Mouse (Mus musculus): ENCODE measurements around the gene Tubb2a. TPM values are rescaled to one million over a fixed set of nuclear protein-coding genes. Genes with fewer than 3 reads are reported as not detected.
"Not testable (repeated sequence)": the region's sequence is repeated elsewhere in the genome, so short reads cannot be mapped to it uniquely, and the experiment has no call there.

Gene Tubb2a
- polyA plus RNA-seq, 2 experiments = 170 to 328 TPM

GRCm38 (mm10) chr13:34076561-34077491, 981 bp downstream of the Tubb2a start:
- Histone ChIP-seq H3K4me3 (replicated peaks; ENCODE audit: low read length) (peak overlapping the region; percentile 75), H3K9me3 (ENCODE audit: control insufficient read depth, low read length) (no peaks in the 10 kb centered on the region), H3K36me3 (ENCODE audit: control insufficient read depth, insufficient read depth, low read length) (peaks cover 12% of the 10 kb centered on the region; the same call in 1 of the 2 replicates), H3K4me2 (replicated peaks; ENCODE audit: low read depth, low read length, severe bottlenecking) (peak overlapping the region; percentile 79), H3K27ac (replicated peaks; ENCODE audit: low read depth, low read length) (no peak overlapping the region), H3K27me3 (ENCODE audit: control insufficient read depth, insufficient read depth, low read length) (no peaks in the 10 kb centered on the region), H3K4me1 (ENCODE audit: control insufficient read depth, insufficient read depth, low read length) (peaks cover 16% of the 10 kb centered on the region), H3K9ac (ENCODE audit: low read depth, low read length, severe bottlenecking) (peak overlapping the region; percentile 78)
- ATAC-seq (ENCODE audit: low FRiP score, low read depth) (peak; percentile 30; the same call in 1 of the 2 replicates), DNase-seq (ENCODE audit: low spot score) (no peak)
- WGBS = 51% methylated on average over 20 of the region's 20 CpGs
- TF ChIP-seq POLR2A (IDR thresholded peaks at IDR 0.05; ENCODE audit: borderline replicate concordance, extremely low read depth, insufficient read depth, insufficient read length) = no peak

GRCm38 (mm10) chr13:34075893-34076292, 1.9 kb downstream of the Tubb2a start:
- ATAC-seq (ENCODE audit: low FRiP score, low read depth); H3K27ac ChIP-seq (replicated peaks; ENCODE audit: low read depth, low read length); H3K27me3 ChIP-seq (ENCODE audit: control insufficient read depth, insufficient read depth, low read length); DNase-seq (ENCODE audit: low spot score); H3K4me2 ChIP-seq (replicated peaks; ENCODE audit: low read depth, low read length, severe bottlenecking); H3K4me3 ChIP-seq (replicated peaks; ENCODE audit: low read length); H3K9ac ChIP-seq (ENCODE audit: low read depth, low read length, severe bottlenecking); H3K9me3 ChIP-seq (ENCODE audit: control insufficient read depth, low read length): not testable (repeated sequence)
- Histone ChIP-seq H3K36me3 (ENCODE audit: control insufficient read depth, insufficient read depth, low read length) (peaks cover 12% of the 10 kb centered on the region; the same call in 1 of the 2 replicates), H3K4me1 (ENCODE audit: control insufficient read depth, insufficient read depth, low read length) (peaks cover 16% of the 10 kb centered on the region)
- 83% methylated on average over 6 of the region's 6 CpGs for WGBS

- not testable (repeated sequence) for H3K4me3 ChIP-seq (replicated peaks; ENCODE audit: low read length); H3K27me3 ChIP-seq (ENCODE audit: control insufficient read depth, insufficient read depth, low read length); H3K27ac ChIP-seq (replicated peaks; ENCODE audit: low read depth, low read length); DNase-seq (ENCODE audit: low spot score); H3K9me3 ChIP-seq (ENCODE audit: control insufficient read depth, low read length); H3K9ac ChIP-seq (ENCODE audit: low read depth, low read length, severe bottlenecking); H3K4me2 ChIP-seq (replicated peaks; ENCODE audit: low read depth, low read length, severe bottlenecking); ATAC-seq (ENCODE audit: low FRiP score, low read depth)
- Histone ChIP-seq H3K4me1 (ENCODE audit: control insufficient read depth, insufficient read depth, low read length) (peaks cover 16% of the 10 kb centered on the region), H3K36me3 (ENCODE audit: control insufficient read depth, insufficient read depth, low read length) (peaks cover 12% of the 10 kb centered on the region; the same call in 1 of the 2 replicates)
- 98% methylated on average over 8 of the region's 17 CpGs for WGBS
These were observed 3.4 kb downstream of the Tubb2a start for GRCm38 (mm10) chr13:34074441-34074840.

- no peak for TF ChIP-seq POLR2A (IDR thresholded peaks at IDR 0.05; ENCODE audit: borderline replicate concordance, extremely low read depth, insufficient read depth, insufficient read length)
- H3K9me3 ChIP-seq (ENCODE audit: control insufficient read depth, low read length) = no peaks in the 10 kb centered on the region
- DNase-seq (ENCODE audit: low spot score) (no peak), ATAC-seq (ENCODE audit: low FRiP score, low read depth) (no peak)
- H3K9ac ChIP-seq (ENCODE audit: low read depth, low read length, severe bottlenecking) = no peak overlapping the region
- H3K4me1 ChIP-seq (ENCODE audit: control insufficient read depth, insufficient read depth, low read length) = peaks cover 9% of the 10 kb centered on the region
- H3K4me2 ChIP-seq (replicated peaks; ENCODE audit: low read depth, low read length, severe bottlenecking) = no peak overlapping the region
- no peak overlapping the region for H3K27ac ChIP-seq (replicated peaks; ENCODE audit: low read depth, low read length)
- no peak overlapping the region for H3K4me3 ChIP-seq (replicated peaks; ENCODE audit: low read length)
- 88% methylated on average over 3 of the region's 3 CpGs for WGBS
- peaks cover 12% of the 10 kb centered on the region; the same call in 1 of the 2 replicates for H3K36me3 ChIP-seq (ENCODE audit: control insufficient read depth, insufficient read depth, low read length)
- H3K27me3 ChIP-seq (ENCODE audit: control insufficient read depth, insufficient read depth, low read length) = no peaks in the 10 kb centered on the region
These were observed 5.0 kb downstream of the Tubb2a start for GRCm38 (mm10) chr13:34072847-34073246.

GRCm38 (mm10) chr13:34071836-34072235, 6.0 kb downstream of the Tubb2a start:
- DNase-seq (ENCODE audit: low spot score) (no peak), ATAC-seq (ENCODE audit: low FRiP score, low read depth) (no peak)
- no peaks in the 10 kb centered on the region for H3K27me3 ChIP-seq (ENCODE audit: control insufficient read depth, insufficient read depth, low read length)
- no peak overlapping the region for H3K4me3 ChIP-seq (replicated peaks; ENCODE audit: low read length)
- H3K27ac ChIP-seq (replicated peaks; ENCODE audit: low read depth, low read length) = no peak overlapping the region
- TF ChIP-seq POLR2A (IDR thresholded peaks at IDR 0.05; ENCODE audit: borderline replicate concordance, extremely low read depth, insufficient read depth, insufficient read length) = no peak
- peaks cover 4% of the 10 kb centered on the region for H3K4me1 ChIP-seq (ENCODE audit: control insufficient read depth, insufficient read depth, low read length)
- no peaks in the 10 kb centered on the region for H3K9me3 ChIP-seq (ENCODE audit: control insufficient read depth, low read length)
- H3K36me3 ChIP-seq (ENCODE audit: control insufficient read depth, insufficient read depth, low read length) = peaks cover 16% of the 10 kb centered on the region; the same call in 1 of the 2 replicates
- no peak overlapping the region for H3K4me2 ChIP-seq (replicated peaks; ENCODE audit: low read depth, low read length, severe bottlenecking)
- H3K9ac ChIP-seq (ENCODE audit: low read depth, low read length, severe bottlenecking) = no peak overlapping the region
- 77% methylated on average over 6 of the region's 6 CpGs for WGBS
